Mouse (Mus musculus) megakaryocyte, adult 5-6 weeks (primary cell): ENCODE data around the gene Tln2. TPM values are rescaled to one million over a fixed set of nuclear protein-coding genes. Genes with fewer than 3 reads are reported as not detected.

Experiments
- ATAC-seq: 2 replicates; pipeline ENCODE4 v1.8.0; 2016; ENCODE audit warnings: mild to moderate bottlenecking, inconsistent platforms; ENCODE audit not compliant: poor library complexity, severe bottlenecking
- total RNA-seq, 2 experiments: library from RNA; stranded (forward) in 1 of 2; stranded (reverse) in 1 of 2; fragments of 153-499, 151-499 nt in 1 of 2; fragments of 221-1000, 200-1000 nt in 1 of 2; gene quantifications; 2 replicates each; pipeline versions ENCODE4 v1.2.3 to v1.2.4; 2015 to 2017

The Tln2 gene
- 0.82 and 1.0 TPM in 2 replicates for total RNA-seq (2015)
- 0.40 and 0.41 TPM in 2 replicates for total RNA-seq (2017)

DNA sequence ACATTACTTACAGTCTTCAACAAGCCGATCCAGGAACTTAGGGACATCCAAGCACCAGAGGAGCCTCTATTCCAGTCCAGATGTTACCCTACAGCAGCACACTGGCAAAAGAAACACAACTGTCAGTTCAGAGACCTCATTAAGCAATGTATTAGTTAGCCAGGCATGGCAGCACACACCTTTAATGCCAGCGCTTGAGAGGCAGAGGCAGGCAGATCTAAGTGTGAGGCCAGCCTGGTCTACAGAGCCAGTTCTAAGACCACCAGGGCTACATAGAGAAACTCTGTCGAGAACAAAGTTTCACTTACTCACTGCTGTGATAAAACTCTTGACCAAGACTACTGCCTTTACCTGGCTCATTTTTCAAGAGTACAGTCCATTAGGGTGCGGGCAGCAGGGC, at the start of gene Tln2:
Gene Tln2 (minus strand): TSS at position 101 of the 400 bp plus-strand sequence.
- no peak for ATAC-seq

DNA sequence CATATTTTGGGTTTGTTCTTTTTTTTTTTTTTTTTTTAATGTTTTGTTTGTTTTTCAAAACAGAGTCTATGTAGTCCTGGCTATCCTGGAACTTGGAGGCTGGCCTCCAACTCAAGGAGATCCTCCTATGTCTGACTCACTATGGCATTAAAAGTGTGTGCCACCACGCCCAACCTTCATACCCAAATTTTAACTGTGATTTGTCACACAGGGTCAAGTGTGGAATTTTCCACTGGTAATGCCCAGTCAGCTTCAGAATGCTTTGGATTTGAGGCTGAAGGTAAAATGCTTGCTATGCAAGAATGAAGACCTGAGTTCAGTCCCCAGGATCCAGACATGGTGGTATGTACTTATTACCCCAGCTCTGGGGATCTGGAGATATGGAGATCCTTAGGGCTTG, 49.7 kb upstream of the Tln2 start:
- ATAC-seq = no peak

DNA sequence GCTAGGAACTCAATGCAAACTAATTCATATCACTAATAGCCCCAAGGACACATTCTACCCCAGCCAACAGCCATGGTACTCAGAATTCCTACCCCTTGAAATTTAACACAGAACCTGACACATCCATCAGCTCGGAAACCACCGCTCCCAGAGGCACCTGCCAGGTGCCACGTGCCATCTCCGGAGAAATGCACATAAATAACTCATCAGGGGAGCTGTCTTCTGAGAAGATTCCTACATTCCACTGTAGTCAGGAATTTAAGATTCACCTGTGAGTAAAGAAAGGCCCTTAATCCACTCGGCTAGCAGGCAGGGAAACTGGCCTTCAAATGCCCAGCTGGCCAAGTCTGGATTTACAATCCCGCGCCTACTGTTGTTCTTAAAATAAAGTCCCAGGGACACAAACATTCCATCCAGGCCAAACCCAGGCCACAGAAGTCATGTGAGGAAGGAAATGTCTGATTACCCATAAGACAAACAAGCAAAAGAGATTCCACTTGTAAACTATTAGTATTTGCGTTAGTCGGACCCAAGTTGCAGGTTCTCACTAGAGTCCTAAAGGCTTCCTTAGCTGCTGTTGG, 48.4 kb upstream of the Tln2 start:
- ATAC-seq = no peak

DNA sequence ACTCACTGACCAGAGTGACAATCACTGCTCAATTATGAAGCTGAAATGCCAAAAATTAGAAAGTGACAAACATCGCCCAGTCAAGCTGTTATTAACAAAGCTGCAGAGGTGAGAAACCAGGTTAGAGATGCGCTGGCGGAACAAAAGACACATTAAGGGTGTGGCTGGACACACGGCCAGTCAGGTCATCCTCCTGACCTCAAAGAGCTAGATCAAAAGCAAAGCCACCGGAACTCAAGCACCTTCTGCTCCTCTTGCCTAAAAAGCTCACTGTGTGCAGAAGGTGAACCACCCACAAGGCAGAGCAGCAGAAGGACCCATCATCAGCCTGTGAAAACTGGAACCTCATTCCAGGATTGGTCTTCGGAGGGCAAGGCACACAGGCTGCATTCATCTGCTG, 47.8 kb upstream of the Tln2 start:
- ATAC-seq = no peak

DNA sequence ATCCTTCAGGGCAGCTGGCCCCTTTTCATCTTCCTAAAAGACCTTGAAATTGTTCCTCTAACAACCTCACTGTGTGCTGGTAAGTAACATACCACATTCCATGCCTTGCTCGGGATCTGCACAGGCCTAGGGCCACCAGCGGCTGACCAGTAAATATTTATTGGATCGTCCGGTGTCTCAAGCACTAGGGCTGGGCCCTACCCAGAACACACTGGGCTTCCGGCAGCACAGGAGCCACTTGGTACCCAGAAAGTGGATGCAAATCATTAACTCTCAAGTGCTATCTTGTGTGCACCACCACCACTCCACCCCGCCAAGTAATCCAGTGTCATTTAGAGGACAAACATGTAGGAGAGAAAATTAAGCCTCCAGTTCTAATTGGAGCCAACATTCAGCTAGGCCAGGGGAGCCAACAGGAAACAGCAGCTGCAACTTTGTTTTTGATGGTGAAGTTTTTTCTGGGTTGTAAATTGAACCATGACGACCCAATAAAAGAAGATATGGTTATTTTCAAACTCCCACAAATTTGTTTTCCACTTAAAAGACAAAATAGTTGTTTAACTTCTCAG, 46.4 kb upstream of the Tln2 start:
- ATAC-seq = no peak

DNA sequence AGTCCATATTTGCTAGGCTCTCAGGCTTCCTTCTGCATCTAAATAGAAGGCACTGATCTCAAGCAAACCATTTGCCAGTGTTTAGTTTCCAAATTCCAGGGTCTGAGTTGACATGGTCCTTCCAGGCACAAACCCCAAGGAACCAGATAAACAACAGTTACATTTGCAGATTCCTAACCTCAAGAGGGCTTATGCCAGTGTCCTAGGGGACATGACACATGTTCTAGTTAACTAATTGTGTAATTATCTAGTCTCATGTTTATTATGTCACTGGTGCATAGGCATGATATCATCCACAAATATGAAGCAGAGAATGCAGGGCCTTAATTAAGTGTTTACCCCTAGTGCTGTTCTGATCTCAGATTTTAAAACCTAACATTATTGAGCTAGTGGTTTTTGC, 45.4 kb upstream of the Tln2 start:
- no peak for ATAC-seq

DNA sequence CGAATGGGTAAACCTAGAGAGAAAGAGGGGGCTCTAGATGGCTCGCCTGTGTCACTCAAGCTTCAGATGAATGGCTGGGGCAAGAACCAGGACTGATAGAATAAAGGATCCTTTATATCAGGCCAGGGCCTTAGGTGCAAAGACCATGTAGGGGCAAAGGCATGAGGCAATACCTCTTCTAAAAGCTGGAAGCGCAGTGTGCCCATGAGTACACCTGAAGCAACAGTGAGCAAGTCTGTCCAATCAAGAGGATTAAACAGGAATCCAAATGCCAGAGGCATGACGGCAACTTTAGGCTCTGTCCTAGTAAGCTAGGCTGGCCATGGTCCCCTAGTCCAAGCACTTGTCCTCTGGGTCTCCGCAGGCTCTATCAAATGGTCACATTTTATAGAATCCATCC, 42.8 kb upstream of the Tln2 start:
- ATAC-seq = no peak

DNA sequence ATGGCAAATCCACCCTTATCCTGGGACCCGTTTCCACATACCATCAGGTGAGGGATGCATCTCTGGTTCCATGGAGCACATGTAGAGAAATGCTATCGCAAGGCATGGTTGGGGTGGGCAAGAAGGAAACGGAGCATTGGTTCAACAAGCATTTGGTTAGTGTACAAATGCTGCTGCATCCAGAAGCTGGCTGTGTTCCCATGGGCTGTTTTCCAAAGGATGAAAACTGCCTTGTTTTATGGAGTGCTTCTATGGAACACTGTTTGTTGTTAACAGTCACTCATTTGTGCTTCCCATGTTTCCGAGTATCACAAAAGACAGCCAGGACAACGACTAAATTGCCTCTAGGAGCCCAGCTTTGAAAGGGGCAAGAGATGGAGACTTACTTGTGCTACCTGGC, 35.7 kb upstream of the Tln2 start:
- ATAC-seq = no peak

DNA sequence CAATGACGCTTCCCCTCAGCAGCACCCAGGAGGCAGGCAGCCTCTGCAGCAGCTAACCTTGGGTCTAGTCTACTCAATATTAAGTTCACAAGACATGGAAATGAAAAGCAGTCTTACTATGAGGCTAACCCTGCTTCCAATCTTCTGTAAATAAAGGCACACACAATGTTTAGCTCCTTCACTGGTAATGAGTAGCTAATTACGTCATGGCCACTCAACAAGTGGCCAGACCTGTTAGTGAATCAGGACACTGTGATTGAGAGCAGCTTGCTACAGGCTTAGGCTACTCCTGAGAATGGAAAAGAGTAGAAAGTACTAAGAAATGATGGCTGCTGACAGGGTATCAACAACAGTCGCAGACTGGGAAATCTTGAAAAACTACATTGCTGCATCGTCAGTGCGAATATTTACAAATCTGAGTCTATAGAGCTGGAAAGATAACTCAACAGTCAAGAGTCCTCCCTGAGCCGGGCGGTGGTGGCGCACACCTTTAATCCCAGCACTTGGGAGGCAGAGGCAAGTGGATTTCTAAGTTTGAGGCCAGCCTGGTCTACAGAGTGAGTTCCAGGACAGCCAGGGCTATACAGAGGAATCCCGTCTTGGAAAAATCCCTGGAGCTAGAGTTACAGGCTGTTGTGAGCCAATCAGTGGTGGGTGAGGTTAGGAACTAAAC, 34.1 kb upstream of the Tln2 start:
- ATAC-seq = no peak

DNA sequence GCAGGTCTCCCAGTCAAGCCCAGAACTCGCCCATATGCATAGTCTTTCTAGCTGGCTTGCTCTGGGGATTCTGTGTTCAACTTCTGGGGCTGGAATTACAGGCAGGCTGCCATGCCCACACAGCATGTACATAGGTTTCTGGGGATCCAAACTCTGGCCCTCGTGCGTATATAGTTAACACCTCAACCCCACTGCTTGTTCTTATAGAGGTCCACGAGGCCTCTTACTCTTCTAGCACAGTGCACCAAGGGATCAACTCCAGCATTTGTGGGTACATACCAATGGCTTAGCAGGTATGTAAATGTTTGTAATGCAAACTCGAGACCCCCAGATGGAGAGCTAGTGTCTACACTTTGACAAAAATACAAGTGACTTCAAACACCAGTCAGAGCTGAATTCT, 33.2 kb upstream of the Tln2 start:
- ATAC-seq = no peak

DNA sequence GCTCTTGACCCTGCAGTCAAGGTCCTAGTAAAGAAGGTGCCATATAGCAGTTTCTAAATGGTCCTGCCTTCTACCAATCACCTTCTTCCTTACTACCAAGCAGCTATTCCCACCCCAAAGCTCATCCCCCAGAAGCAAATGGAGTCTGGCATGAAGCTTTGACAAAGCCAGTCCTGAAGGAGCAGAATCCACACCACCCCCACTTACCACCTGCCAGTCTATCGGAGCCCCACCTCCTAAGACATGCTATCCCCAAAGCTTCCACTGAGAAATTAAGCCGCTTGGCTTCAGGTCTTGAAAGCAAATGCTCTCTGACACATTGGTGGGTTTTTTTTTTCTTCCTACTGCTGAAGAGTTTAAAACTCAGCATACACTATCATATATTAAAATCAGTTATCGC, 27.6 kb upstream of the Tln2 start:
- no peak for ATAC-seq

DNA sequence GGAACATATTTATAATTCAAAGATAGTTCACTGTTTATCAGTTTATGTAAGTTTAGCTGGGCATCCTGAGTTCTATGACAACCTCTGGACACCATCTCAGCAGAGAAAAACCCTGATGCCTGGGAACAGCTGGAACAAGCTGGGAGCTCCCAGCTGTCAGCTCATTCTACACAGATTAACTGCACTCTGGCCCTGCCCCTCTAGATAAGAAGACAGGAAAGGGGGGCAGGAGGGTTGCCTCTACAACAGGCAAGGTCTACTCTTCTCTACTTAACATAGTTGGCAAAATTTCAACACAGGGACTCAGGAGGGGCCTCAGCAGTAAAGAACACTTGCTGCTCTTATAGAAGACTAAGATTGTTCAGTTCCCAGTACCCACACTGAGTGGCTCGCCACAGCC, 27.0 kb upstream of the Tln2 start:
- ATAC-seq = no peak

DNA sequence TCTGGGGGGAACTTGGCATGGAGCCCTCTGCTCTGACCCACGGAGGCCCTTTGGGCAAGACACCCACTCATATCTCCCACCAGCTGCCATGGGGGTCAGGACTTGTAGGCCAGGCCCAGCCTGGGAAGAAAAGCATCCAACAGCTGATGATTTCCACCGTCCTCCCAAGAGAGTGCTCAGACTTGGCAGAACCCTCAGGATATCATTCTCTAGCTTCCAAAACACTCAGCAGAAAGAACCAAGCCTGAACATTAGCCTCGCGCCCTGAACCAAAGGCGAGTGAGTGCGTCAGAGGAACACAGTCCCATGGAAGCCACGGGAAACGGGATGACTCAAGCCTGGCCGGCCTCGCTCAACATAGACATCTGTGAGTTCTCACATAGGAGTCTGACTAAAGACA, 25.4 kb upstream of the Tln2 start:
- ATAC-seq = no peak

DNA sequence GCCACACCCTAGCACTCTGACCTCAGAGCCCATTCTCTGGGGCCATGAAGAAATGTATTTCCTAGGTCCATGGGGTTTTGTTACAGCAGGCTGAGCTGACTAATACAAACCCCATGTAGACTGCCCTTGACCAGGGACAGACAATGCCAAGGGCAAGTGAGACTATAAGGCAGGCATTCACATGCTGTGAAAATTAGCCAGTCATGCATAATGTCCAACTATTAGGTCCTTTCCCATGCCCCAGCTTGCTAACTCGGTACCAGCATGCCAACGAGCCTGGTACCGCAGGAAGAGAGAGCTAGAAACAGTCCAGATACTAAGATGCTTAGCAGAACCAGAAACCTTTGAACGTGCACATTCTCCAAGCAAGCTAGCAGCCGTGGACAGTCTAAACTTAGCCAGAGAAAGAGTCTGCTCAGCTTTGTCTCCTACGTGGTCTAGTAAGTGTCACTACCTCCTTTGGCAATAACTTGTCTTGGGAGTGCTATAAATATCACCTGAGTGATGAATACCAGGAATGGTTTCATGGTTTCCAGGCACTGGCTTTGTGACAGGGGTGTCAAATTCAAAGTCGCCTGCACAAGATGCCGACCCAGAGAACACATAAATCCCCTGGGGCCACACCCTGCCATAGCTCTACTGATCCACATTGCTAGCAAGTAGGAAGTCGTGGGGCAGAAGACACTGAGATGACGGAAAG, 22.2 kb upstream of the Tln2 start:
- ATAC-seq = no peak

DNA sequence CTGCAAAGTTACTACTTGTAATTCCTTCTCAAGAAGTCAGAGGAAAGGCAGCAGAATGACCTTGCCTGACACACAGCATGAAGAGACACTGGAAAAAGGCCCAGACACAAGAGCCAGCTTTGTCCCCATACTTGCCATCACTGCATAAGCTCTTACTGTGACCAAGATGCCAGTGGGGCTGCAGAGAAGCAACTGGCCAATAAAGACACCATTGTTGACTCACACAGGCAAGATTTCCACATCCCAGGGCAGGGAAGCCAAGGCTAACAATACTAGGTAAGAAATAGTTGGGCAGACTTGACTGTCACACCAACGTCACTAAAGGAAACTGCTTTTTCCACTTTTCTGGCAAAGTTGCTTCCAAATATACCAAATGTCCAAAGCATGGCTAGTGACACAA, 20.0 kb upstream of the Tln2 start:
- ATAC-seq = no peak

DNA sequence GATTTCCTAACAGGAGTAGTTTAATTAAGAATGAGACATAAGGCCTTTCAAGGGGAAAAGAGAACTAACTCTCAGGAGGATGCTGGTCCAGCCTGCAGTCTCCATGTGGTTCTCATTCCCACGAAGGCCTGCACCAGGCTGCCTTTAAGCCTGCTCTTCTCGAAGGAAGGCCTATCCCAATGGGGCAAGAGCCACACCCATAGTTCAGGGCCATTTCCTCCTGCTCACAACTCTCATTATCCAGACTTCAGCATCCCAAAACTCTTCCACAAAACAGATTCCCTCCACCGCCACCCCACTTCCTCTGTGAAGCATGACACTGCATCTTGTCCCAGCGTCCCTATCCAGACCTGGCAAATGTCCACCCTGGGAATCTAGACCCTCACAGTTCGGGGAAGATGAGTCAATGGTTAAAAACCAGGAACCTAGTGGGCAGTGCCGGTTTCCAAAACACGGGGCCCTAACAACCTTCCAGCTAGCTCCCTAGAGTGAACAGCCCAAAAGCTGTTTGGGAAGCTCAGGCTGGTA, 15.3 kb upstream of the Tln2 start:
- no peak for ATAC-seq

DNA sequence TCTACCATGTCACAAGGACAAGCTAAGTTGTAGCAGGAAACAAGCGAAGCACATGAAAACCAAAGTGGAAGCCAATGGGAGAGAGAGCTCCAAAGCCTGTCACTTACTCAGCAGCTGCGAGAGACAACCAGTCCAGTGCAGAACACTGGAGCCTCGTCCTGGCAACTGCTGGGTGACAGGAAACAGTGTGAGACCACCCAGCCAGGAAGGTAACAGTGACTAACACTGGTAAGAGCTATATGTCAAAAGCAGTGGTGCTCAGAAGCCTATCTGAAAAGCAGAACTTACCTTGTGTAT, 14.1 kb upstream of the Tln2 start:
- ATAC-seq = no peak

DNA sequence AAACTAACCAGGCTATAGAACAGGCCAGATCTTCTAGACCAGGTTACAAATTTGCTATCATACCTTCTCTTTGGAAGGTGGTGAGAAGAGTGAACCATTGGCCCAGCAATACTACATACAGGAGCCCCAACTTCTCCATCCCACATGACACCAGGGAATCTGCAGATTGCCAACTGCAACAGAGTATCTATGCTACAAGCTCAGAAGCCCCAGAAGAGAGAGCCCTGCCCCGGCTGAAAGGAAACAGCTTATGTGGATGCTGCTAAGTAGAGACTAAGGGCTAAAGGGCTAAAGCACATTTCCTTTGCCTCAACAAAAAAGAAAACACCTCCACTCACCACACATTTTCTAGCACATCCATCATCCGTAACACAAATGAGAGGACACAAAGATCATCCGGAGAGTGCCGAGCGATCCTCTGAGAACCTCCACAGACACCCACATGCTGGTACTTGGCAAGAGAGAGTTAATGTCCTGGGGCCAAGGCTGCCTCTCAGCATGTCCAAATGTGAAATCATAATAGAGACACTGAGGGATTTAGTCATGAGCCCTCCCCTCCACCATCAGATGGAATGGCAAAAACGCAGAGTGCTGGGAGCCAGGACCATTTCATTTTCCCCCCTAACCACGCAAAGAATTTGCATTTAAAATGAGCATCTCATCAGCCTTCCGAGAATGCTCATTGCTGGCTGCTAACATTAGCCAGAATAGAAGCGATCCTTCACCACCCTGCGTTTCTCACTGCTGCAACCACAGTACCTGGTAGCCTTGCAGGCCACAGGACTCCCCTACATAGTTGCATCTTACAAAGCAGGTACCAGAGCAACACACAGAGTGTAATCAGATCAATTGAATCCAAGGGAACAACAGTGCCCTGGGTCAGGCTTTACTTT, 13.5 kb upstream of the Tln2 start:
- no peak for ATAC-seq

DNA sequence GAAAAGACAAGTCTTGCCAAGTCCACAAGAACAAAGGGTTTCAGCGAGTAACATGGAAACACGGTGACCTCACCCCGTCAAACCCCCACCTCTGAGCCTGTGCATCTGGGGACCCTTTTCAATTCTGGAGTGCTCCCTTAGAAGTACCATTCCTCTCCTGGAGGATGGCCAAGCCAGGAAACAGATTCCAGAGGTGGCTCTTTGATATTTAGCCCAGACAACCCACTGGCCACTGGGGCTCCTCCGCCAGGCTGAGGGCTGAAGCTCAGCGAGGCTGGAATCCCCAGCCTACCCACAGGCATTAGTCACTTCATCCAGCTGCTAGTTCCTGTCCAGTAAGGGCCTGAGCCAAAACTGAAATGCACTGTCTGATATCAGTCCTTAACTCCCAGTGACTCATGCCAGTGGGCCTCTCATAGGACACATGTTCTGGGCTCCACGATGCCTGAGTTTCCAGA, 6.3 kb upstream of the Tln2 start:
- ATAC-seq = no peak

DNA sequence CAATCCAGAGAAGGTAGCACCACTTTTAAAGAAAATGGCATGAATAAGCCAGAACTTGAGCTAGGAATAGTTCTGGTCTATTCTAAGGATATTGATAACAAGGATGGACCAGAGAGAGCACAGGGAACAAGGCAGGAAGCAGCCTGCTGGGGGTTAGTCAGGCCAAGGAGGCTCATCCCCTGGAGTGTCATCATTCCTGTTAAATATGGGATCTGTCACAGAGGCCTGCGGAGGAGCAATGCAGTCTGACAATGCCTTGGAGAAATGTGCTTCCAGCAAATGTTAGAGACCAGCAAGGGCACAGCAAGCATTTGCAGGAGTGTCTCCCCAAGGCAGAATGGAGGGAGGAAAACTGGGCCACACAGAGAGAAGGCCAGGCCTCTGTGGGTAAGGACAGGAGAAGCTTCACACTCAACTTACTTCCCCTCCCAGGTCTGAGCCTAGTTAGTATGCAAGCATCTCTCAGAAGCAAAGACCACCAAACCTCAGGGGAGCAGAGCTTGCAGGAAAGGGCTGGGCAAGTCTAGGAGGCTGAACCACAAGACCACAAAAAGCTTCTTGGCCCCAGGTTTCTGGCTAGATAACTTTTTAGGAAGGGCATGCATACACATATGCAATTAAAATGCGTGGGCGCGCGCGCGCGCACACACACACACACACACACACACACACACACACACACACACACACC, 9.5 kb downstream of the Tln2 start:
- ATAC-seq = no peak
